Mouse (Mus musculus): ENCODE data around the gene Stip1. TPM values are rescaled to one million over a fixed set of nuclear protein-coding genes. Genes with fewer than 3 reads are reported as not detected.

The Stip1 gene
- total RNA-seq, 2 experiments from 2014 or later = 179 to 195 TPM

GRCm38 (mm10) chr19:6972247-6972917 lies 67.4 kb downstream of the Stip1 start:
- Histone ChIP-seq H3K4me3 (no peak overlapping the region), H3K27ac (no peak overlapping the region)
- DNase-seq (ENCODE audit: low spot score in 2 of 2) = no peak
- TF ChIP-seq CTCF (conservative IDR thresholded peaks at IDR 0.05) = no peak

- no peak overlapping the region for H3K4me3 ChIP-seq
- no peak overlapping the region for H3K27ac ChIP-seq
- TF ChIP-seq CTCF (conservative IDR thresholded peaks at IDR 0.05) = no peak
- no peak for DNase-seq (ENCODE audit: low spot score in 2 of 2)
Measured at GRCm38 (mm10) chr19:6971644-6972043, 68.1 kb downstream of the Stip1 start.

Other genes with a start within 250 kb of the Stip1 start
- gene Rps6ka4, start 199.3 kb downstream of the Stip1 start, total RNA-seq (2021) = 10 to 100 TPM; 38.3 to 39.1 TPM
- gene Ccdc88b, start 181.8 kb downstream of the Stip1 start, total RNA-seq (2021) = 10 to 100 TPM; 14.6 to 15.7 TPM
- 10 to 100 TPM; 48.4 to 49.3 TPM for gene Trmt112, start 130.3 kb downstream of the Stip1 start, total RNA-seq (2021)
- gene Prdx5, start 129.9 kb downstream of the Stip1 start, total RNA-seq (2021) = 100 to 1,000 TPM; 361 to 395 TPM
- 10 to 100 TPM; 56.9 to 63.4 TPM for gene Esrra, start 118.2 kb downstream of the Stip1 start, total RNA-seq (2021)
- gene Catsperz, start 114.6 kb downstream of the Stip1 start, total RNA-seq (2021) = 10 to 100 TPM; 10.8 to 12.5 TPM
- 10 to 100 TPM; 15.3 to 18.2 TPM for gene Kcnk4, start 105.5 kb downstream of the Stip1 start, total RNA-seq (2021)
- 10 to 100 TPM; 43.1 to 43.8 TPM for gene Bad, start 98.1 kb downstream of the Stip1 start, total RNA-seq (2021)
- 100 to 1,000 TPM in 1 of 2 experiments, 10 to 100 TPM in 1; 100.0 to 105 TPM for gene Gpr137, start 97.5 kb downstream of the Stip1 start, total RNA-seq (2021)
- 10 to 100 TPM; 68.2 to 71.4 TPM for gene Ppp1r14b, start 65.0 kb downstream of the Stip1 start, total RNA-seq (2021)
- gene Plcb3, start 63.5 kb downstream of the Stip1 start, total RNA-seq (2021) = 10 to 100 TPM; 14.8 to 17.4 TPM
- 10 to 100 TPM; 81.1 to 83.7 TPM for gene Fkbp2, start 59.5 kb downstream of the Stip1 start, total RNA-seq (2021)
- gene Vegfb, start 52.3 kb downstream of the Stip1 start, total RNA-seq (2021) = 10 to 100 TPM; 85.2 to 88.0 TPM
- gene Dnajc4, start 47.4 kb downstream of the Stip1 start, total RNA-seq (2021) = 10 to 100 TPM; 26.1 to 27.6 TPM
- gene Nudt22, start 43.9 kb downstream of the Stip1 start, total RNA-seq (2021) = 10 to 100 TPM; 13.2 to 15.5 TPM
- 10 to 100 TPM; 17.4 to 19.2 TPM for gene Trpt1, start 43.8 kb downstream of the Stip1 start, total RNA-seq (2021)
- 1 to 10 TPM; 3.6 to 5.0 TPM for gene Fermt3, start 20.5 kb downstream of the Stip1 start, total RNA-seq (2021)
- 10 to 100 TPM; 20.3 to 22.4 TPM for gene Macrod1, start 16.8 kb upstream of the Stip1 start, total RNA-seq (2021)
- gene Flrt1, start 65.8 kb upstream of the Stip1 start, total RNA-seq (2021) = 10 to 100 TPM; 17.9 to 19.5 TPM
- 100 to 1,000 TPM; 299 TPM for gene Otub1, start 166.3 kb upstream of the Stip1 start, total RNA-seq (2021)
- 1,000 to 10,000 TPM in 1 of 2 experiments, 100 to 1,000 TPM in 1; 959 to 1,016 TPM for gene Cox8a, start 177.6 kb upstream of the Stip1 start, total RNA-seq (2021)
- gene Naa40, start 201.2 kb upstream of the Stip1 start, total RNA-seq (2021) = 10 to 100 TPM; 34.2 to 38.1 TPM
- gene Rcor2, start 227.4 kb upstream of the Stip1 start, total RNA-seq (2021) = 10 to 100 TPM; 17.0 to 18.2 TPM